Mouse (Mus musculus) natural killer cell, adult 2 months (primary cell): Measurements from ENCODE around the gene Rpl7l1.

Experiments used
- DNase-seq, 2 experiments: peaks; one replicate each; pipeline ENCODE4 v3.0.0; 2022; ENCODE audit warnings: low spot score in 2 of 2

Rpl7l1 gene

DNA sequence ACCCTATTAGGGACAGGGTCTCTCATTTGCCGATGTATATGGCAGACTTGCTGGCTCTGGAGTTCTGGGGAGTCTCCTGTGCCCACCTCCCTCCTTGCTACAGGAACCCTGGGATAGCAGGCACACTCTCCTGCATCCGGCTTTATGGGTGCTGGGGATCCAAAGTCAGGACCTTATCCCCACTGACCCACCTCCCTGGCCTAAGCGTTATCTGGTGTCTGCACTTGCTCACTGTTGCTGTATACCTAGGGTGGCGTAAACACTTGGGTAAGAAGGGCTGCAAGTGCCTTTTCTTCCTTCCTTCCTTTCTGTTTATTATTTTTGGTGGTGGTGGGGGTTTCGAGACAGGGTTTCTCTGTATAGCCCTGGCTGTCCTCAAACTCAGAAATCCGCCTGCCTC, 41.2 kb downstream of the Rpl7l1 start:
- DNase-seq = no peak

DNA sequence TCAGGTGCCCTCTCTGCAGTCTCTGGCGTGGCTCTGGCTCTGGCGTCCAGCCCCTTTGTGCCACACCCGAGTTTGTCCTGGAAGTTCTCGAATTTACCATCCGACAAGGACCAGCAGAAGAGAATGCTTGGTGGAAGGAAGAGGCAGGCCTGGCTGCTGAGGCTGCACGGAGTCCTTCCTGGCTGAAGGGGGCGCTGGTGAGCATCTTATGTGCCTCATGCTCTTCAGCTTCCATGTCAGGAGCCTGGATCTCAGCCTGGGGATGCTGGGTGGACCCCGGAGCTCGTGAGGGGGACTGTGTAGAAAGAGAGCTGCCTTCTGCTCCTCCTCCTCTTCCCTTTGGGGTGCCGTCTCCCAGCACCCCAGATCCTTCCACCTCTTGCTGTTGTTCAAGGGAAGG, 46.3 kb downstream of the Rpl7l1 start:
- peak in 1 of 2 experiments; percentile 48 for DNase-seq

DNA sequence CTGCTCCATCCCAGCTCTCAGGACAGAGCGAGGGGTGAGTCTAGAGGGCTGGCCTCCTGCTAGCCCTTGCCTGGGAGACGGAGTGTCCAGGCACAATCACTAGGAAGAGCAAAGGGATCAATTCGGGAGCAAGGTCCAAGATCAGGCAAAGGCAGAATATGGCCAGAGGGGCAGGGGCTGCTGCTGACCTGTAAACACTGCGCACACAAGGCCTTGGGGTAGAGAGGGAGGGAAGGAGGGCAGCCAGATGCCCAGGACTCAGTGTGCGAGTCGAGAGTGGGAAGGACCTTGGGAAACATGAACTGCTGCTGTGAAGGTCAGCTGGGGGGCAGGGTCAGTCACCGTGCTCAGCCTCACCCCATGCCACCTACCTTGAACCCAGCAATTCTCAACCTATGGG, 47.2 kb downstream of the Rpl7l1 start:
- DNase-seq = no peak

DNA sequence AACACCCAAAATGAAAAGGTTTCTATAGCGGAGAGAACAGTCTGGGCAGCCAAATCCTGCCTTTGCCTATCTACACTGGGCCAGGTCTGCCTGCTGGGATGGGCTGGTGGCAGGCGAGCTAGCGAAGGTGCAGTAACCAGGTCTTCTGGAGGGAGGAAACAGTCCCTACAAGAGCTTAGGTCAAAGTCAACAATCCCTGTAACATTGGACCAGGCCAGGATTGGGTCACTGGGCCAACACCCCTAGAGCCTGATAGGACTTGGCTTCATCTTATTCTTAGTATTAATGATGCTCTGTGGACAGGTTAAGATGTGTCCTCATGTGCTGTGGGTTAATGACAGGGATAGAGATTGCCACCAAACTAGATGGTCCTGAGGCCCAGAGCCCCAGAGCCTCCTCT, 48.4 kb downstream of the Rpl7l1 start:
- DNase-seq = no peak

DNA sequence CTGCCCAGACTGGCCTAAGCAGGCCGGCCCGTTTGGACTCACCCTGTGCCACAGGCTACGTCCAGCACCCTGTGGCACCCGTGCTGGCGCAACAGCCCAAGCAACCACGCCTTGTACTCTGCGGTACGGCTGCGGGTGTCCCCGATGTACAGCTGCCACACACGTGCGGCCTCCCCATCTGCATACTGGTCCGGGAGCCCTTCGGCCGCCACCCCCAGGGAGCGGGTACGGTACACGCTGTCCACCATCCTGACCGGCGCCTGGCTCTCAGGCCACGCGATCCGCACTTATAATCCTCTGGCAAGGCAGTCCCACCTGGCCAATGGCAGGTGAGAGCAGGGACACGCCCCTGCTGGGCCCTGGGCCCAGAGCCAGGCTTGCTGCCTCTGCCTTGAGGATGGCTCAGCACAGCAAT, 53.6 kb downstream of the Rpl7l1 start, which contains the start of gene Gnmt:
Gnmt (minus strand) TSS at position 265 of the 415 bp plus-strand sequence.
- DNase-seq = no peak

DNA sequence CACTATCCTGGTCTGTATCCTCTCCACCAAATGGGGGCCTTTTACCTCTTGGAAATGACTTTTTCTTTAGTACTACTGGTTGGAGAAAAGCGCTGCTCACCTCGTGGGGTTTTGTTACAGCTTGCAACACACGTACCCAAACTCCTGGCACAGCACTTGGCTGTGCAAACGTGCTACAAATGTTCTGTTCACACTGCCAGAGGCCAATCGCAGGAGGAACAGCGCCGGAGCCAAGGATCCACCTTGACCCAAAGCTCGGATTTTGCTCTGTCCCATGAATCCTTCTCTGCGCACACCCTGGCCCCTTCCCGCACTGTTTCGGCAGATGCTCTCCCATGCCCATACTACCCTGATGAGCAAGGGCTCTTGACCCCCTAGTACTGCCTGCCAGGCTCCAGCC, 54.0 kb downstream of the Rpl7l1 start:
- DNase-seq = no peak

DNA sequence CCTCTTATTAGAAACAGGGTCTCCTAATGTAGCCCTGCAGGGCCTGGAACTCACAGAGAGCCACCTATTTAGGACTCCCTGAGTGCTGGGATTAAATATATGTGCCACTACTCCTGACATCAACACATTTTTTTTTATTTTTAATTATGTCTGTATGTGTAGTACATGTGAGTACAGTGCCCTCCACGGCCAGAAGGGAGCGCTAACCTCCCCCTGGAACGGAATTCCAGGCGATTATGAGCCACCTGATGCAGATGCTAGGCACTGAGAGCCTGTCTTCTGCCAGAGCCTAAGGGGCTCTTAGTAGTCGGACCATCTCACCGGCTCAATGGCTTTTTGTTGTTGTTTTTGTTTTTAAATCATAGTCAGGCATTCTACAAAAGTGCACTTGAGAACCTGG, 54.5 kb downstream of the Rpl7l1 start:
- DNase-seq = no peak

DNA sequence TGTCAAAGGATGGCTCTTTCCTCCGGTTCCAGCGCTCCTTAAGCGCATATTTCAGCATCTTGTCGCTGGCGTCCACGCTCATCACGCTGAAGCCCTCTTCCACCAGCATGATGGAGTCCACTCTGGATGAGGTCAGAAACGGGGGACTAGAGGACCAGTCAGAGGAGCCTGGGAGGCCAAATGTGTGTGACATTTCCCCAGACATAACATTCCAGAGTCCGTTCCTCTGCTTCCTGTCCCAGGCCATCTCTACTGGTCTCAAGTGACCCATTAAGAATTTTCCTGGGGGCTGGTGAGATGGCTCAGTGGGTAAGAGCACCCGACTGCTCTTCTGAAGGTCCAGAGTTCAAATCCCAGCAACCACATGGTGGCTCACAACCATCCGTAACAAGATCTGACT, 55.2 kb downstream of the Rpl7l1 start:
- DNase-seq = no peak

DNA sequence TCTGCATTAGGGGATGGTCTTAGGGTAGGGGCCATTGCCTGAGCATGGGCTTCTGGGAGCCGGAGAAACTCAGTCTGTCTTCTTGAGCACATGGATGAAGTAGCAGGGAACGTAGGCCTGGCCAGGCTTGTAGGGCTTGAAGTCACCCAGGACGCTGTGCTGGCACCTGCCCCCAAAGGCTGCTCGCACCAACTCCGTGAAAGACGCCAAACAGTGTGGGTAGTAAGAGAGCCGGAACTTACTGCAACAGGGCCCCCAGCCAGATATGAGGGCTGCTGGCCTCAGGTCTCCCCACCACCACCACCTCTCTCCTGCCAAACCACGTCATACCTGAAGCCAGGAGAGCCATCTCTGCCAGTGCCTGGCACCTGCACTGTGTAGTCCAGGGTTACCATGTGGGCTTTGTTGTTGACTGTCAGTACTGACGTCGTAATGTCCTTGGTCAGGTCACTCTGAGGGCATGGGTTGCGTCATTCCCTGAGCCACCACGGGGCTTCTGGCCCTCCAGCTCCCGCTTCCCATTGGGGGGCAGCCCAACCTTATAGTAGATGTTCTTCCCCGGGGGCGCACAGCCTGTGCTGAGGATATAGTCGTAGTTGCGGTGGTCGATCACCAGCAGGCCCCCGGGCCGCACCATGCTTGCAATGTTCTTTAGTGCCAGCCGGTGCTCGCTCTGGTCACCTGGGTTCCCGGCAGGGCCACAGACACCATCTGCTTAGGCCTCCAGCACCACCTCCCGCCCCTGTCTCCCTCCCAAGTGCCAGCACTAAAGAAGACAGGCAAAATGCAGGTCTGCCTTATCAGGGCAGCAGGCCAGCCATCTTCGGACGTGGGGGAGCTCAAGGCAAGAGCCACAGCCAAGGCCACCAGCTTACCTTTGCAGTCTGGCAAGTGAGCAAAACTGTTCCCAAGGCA, 56.5 kb downstream of the Rpl7l1 start:
- DNase-seq = no peak

DNA sequence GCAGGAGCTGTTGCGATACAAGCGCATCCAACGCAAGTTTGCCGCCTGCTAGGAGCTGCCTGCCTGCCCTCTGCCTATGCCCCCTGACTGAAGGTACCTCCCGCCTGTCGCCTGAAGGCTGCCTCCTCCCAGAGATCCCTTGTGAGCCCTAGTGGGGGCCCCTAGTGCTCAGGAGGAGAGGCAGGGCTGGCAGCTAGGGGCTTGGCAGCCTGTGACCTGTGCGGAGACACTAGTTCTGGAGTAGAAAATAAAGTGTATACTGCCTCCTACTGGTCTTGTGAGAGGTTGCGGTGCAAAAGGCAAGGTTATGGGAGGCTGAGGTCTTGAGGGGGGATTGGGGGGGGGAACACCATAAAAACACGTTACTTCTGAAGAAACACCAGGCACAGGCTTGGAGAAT, 57.2 kb downstream of the Rpl7l1 start:
- DNase-seq = peak; percentile 44 to 46

DNA sequence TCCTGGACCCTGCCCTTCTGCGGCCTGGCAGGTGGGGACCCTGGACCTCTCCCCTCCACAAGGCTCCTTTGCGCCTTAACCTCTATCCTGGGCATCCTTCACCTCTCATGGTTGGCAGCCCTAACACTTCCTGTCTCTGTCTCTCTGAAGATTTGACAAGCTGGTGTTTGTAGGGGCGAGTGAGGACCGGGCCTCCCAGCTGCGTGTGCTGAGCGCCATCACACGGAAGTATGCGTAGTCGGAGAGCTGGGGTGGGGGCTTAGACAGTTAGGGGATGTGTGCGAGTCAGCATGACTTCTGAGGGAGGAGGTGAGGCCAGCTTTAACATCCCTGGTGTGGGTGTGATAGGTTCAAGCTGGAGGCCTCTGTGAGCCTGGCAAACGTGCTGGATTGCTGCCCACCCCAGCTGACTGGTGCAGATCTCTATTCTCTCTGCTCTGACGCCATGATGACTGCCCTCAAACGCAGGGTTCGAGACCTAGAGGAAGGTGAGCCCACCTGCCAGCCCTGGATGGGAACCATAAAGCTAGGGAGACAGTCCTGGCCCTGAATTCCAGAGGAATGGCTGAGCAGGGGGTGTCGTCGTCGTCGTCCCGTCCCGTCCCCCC, 57.9 kb downstream of the Rpl7l1 start:
- no peak for DNase-seq
